Mouse (Mus musculus) brain, adult 10 weeks (tissue): Measurements from ENCODE around the gene 1700067K01Rik. TPM values are rescaled to one million over a fixed set of nuclear protein-coding genes. Genes with fewer than 3 reads are reported as not detected.

Experiments used
- polyA plus RNA-seq: library from polyadenylated mRNA; stranded (reverse); fragments of 350-450 nt; fragmentation: Illumina TruSeq; extraction: RNeasy Lipid Tissue Mini Kit (QIAGEN cat#74804); gene quantifications from one replicate; pipeline ENCODE4 v1.2.3, GENCODE M21; 2015; ENCODE audit warnings: low read depth, low replicate concordance

The 1700067K01Rik gene
- not detected for polyA plus RNA-seq

GRCm38 (mm10) chr8:84001281-84002000 is at the start of gene 1700067K01Rik:
Gene 1700067K01Rik (plus strand): TSS chr8:84001502.

GRCm38 (mm10) chr8:83955106-83955957 is 46.0 kb upstream of the 1700067K01Rik start, which contains the start of the genes Gm10644 and Asf1b:
Gene Gm10644 (minus strand): TSS chr8:83955205.
Gene Asf1b (plus strand): TSS chr8:83955507.

GRCm38 (mm10) chr8:83972150-83973120 is 28.9 kb upstream of the 1700067K01Rik start, which contains the start of gene Prkaca:
Gene Prkaca (plus strand): TSS chr8:83972993.

GRCm38 (mm10) chr8:83997511-83998141 is 3.7 kb upstream of the 1700067K01Rik start, which contains the start of gene Samd1:
Gene Samd1 (plus strand): TSS chr8:83997672.

GRCm38 (mm10) chr8:84011705-84012498 is 10.6 kb downstream of the 1700067K01Rik start, which contains the start of gene 2210011C24Rik:
Gene 2210011C24Rik (minus strand): TSS chr8:84012171.

GRCm38 (mm10) chr8:84021096-84021495 is 19.8 kb downstream of the 1700067K01Rik start, which contains the start of gene Palm3:
Gene Palm3 (plus strand): TSS chr8:84021471.

GRCm38 (mm10) chr8:84042066-84042947 is 41.0 kb downstream of the 1700067K01Rik start, which contains the start of gene Il27ra:
Gene Il27ra (minus strand): TSS chr8:84042589.

GRCm38 (mm10) chr8:84044900-84045299 is 43.6 kb downstream of the 1700067K01Rik start, which contains the start of gene Rln3:
Gene Rln3 (minus strand): TSS chr8:84045000.

Other genes with a start within 250 kb of the 1700067K01Rik start
- 144 TPM for gene Adgrl1, start 101.4 kb upstream of the 1700067K01Rik start, polyA plus RNA-seq
- 0.31 TPM for gene Gm10644, start 46.3 kb upstream of the 1700067K01Rik start, polyA plus RNA-seq
- gene Asf1b, start 46.0 kb upstream of the 1700067K01Rik start, polyA plus RNA-seq = 0.83 TPM
- gene Prkaca, start 28.5 kb upstream of the 1700067K01Rik start, polyA plus RNA-seq = 188 TPM
- gene Samd1, start 3.8 kb upstream of the 1700067K01Rik start, polyA plus RNA-seq = 36.5 TPM
- gene 2210011C24Rik, start 10.7 kb downstream of the 1700067K01Rik start, polyA plus RNA-seq = 2.7 TPM
- 1.6 TPM for gene Palm3, start 20.0 kb downstream of the 1700067K01Rik start, polyA plus RNA-seq
- gene Il27ra, start 41.1 kb downstream of the 1700067K01Rik start, polyA plus RNA-seq = not detected
- 3.0 TPM for gene Rln3, start 43.5 kb downstream of the 1700067K01Rik start, polyA plus RNA-seq
- 3.7 TPM for gene Gm10643, start 63.6 kb downstream of the 1700067K01Rik start, polyA plus RNA-seq
- gene Rfx1, start 65.3 kb downstream of the 1700067K01Rik start, polyA plus RNA-seq = 13.1 TPM
- 18.4 TPM for gene Dcaf15, start 103.3 kb downstream of the 1700067K01Rik start, polyA plus RNA-seq
- not detected for gene Podnl1, start 124.5 kb downstream of the 1700067K01Rik start, polyA plus RNA-seq
- 29.2 TPM for gene Cc2d1a, start 146.4 kb downstream of the 1700067K01Rik start, polyA plus RNA-seq
- gene 4930432K21Rik, start 146.5 kb downstream of the 1700067K01Rik start, polyA plus RNA-seq = 2.5 TPM
- not detected for gene Nanos3, start 183.7 kb downstream of the 1700067K01Rik start, polyA plus RNA-seq
- 9.6 TPM for gene Zswim4, start 235.6 kb downstream of the 1700067K01Rik start, polyA plus RNA-seq
- 197 TPM for gene D8Ertd738e, start 248.2 kb downstream of the 1700067K01Rik start, polyA plus RNA-seq